Mouse (Mus musculus): ENCODE measurements at regions not wholly inside any gene's neighbourhood (a gene's known extent, or its start where the extent isn't known, plus 50 kb on each side); places are given as distances from the start of the nearest gene placed in this dataset.

DNA sequence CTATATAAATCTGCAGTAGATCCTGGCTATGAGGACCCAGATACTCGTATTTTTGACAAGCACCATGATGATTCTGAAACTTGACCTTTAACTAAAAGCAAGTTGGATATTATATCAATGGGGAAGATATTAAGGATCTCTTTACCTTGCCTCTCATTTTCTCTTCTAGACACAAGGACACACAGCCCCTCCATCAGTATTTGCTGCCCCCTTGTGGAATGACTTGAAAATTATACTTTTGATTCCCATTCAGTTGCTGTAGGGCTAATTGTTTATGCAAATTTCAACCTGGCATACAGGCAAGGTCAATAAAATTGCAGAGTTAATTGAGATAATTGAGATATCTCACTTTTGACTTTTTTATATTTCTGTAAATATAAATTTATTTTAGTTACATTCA lies 375.5 kb downstream of the Nap1l3 start:
- DNase-seq (ENCODE audit: low read depth, low spot score), result peak; percentile 12

Data from brain, adult 2 months (tissue).